Mouse (Mus musculus): ENCODE measurements at regions not wholly inside any gene's neighbourhood (a gene's known extent, or its start where the extent isn't known, plus 50 kb on each side); places are given as distances from the start of the nearest gene placed in this dataset.

- Histone ChIP-seq H3K27me3 (ENCODE audit: control insufficient read depth, insufficient read depth, low read length) (no peaks in the 10 kb centered on the region), H3K4me3 (ENCODE audit: low read depth, low read length) (no peak overlapping the region), H3K36me3 (ENCODE audit: control insufficient read depth, insufficient read depth, low read length) (no peaks in the 10 kb centered on the region), H3K4me2 (ENCODE audit: low read depth, low read length) (no peak overlapping the region), H3K9ac (replicated peaks; ENCODE audit: low read depth, low read length) (no peak overlapping the region), H3K9me3 (ENCODE audit: control insufficient read depth, low read length) (no peaks in the 10 kb centered on the region), H3K4me1 (ENCODE audit: control insufficient read depth, insufficient read depth, low read length) (no peaks in the 10 kb centered on the region), H3K27ac (ENCODE audit: low read depth, low read length) (no peak overlapping the region)
- WGBS, result 74% methylated on average over 2 of the region's 2 CpGs
- no peak for ATAC-seq (ENCODE audit: low read depth)
Measured at GRCm38 (mm10) chr17:4461541-4461940, 532.6 kb upstream of the Arid1b start.

- Histone ChIP-seq H3K4me2 (ENCODE audit: low read depth, low read length) (no peak overlapping the region), H3K36me3 (ENCODE audit: control insufficient read depth, insufficient read depth, low read length) (no peaks in the 10 kb centered on the region), H3K4me3 (ENCODE audit: low read depth, low read length) (no peak overlapping the region), H3K27ac (ENCODE audit: low read depth, low read length) (no peak overlapping the region), H3K9ac (replicated peaks; ENCODE audit: low read depth, low read length) (no peak overlapping the region), H3K4me1 (ENCODE audit: control insufficient read depth, insufficient read depth, low read length) (no peaks in the 10 kb centered on the region), H3K9me3 (ENCODE audit: control insufficient read depth, low read length) (no peaks in the 10 kb centered on the region), H3K27me3 (ENCODE audit: control insufficient read depth, insufficient read depth, low read length) (no peaks in the 10 kb centered on the region)
- ATAC-seq (ENCODE audit: low read depth), result no peak
- 74% methylated on average over 2 of the region's 2 CpGs for WGBS
Measured at GRCm38 (mm10) chr17:4464286-4464880, 529.7 kb upstream of the Arid1b start.

GRCm38 (mm10) chr17:4465741-4466140 lies 528.4 kb upstream of the Arid1b start:
- WGBS, result 90% methylated on average over 6 of the region's 6 CpGs
- no peak for ATAC-seq (ENCODE audit: low read depth)
- Histone ChIP-seq H3K27me3 (ENCODE audit: control insufficient read depth, insufficient read depth, low read length) (no peaks in the 10 kb centered on the region), H3K9me3 (ENCODE audit: control insufficient read depth, low read length) (no peaks in the 10 kb centered on the region), H3K27ac (ENCODE audit: low read depth, low read length) (no peak overlapping the region), H3K9ac (replicated peaks; ENCODE audit: low read depth, low read length) (no peak overlapping the region), H3K4me3 (ENCODE audit: low read depth, low read length) (no peak overlapping the region), H3K4me1 (ENCODE audit: control insufficient read depth, insufficient read depth, low read length) (no peaks in the 10 kb centered on the region), H3K4me2 (ENCODE audit: low read depth, low read length) (no peak overlapping the region), H3K36me3 (ENCODE audit: control insufficient read depth, insufficient read depth, low read length) (no peaks in the 10 kb centered on the region)

GRCm38 (mm10) chr17:4472412-4472811 lies 521.7 kb upstream of the Arid1b start:
- Histone ChIP-seq H3K9me3 (ENCODE audit: control insufficient read depth, low read length) (no peaks in the 10 kb centered on the region), H3K4me3 (ENCODE audit: low read depth, low read length) (no peak overlapping the region), H3K36me3 (ENCODE audit: control insufficient read depth, insufficient read depth, low read length) (no peaks in the 10 kb centered on the region), H3K4me1 (ENCODE audit: control insufficient read depth, insufficient read depth, low read length) (no peaks in the 10 kb centered on the region), H3K27me3 (ENCODE audit: control insufficient read depth, insufficient read depth, low read length) (no peaks in the 10 kb centered on the region), H3K9ac (replicated peaks; ENCODE audit: low read depth, low read length) (no peak overlapping the region), H3K27ac (ENCODE audit: low read depth, low read length) (no peak overlapping the region; the same call in 1 of the 2 replicates), H3K4me2 (ENCODE audit: low read depth, low read length) (no peak overlapping the region)
- no peak for ATAC-seq (ENCODE audit: low read depth)
- 50% methylated on average over 5 of the region's 5 CpGs for WGBS

GRCm38 (mm10) chr17:4474350-4474749 lies 519.8 kb upstream of the Arid1b start:
- Histone ChIP-seq H3K9me3 (ENCODE audit: control insufficient read depth, low read length) (no peaks in the 10 kb centered on the region), H3K27ac (ENCODE audit: low read depth, low read length) (peak overlapping the region; percentile 44; the same call in 1 of the 2 replicates), H3K4me2 (ENCODE audit: low read depth, low read length) (no peak overlapping the region), H3K27me3 (ENCODE audit: control insufficient read depth, insufficient read depth, low read length) (no peaks in the 10 kb centered on the region), H3K4me1 (ENCODE audit: control insufficient read depth, insufficient read depth, low read length) (no peaks in the 10 kb centered on the region), H3K36me3 (ENCODE audit: control insufficient read depth, insufficient read depth, low read length) (no peaks in the 10 kb centered on the region), H3K9ac (replicated peaks; ENCODE audit: low read depth, low read length) (no peak overlapping the region), H3K4me3 (ENCODE audit: low read depth, low read length) (no peak overlapping the region)
- 73% methylated on average over 5 of the region's 5 CpGs for WGBS
- no peak for ATAC-seq (ENCODE audit: low read depth)

- H3K9ac ChIP-seq (replicated peaks; ENCODE audit: low read depth, low read length), result no peak overlapping the region
- WGBS, result 91% methylated on average over 3 of the region's 3 CpGs
- H3K36me3 ChIP-seq (ENCODE audit: control insufficient read depth, insufficient read depth, low read length), result no peaks in the 10 kb centered on the region
- no peak overlapping the region for H3K4me3 ChIP-seq (ENCODE audit: low read depth, low read length)
- H3K4me1 ChIP-seq (ENCODE audit: control insufficient read depth, insufficient read depth, low read length), result no peaks in the 10 kb centered on the region
- H3K27me3 ChIP-seq (ENCODE audit: control insufficient read depth, insufficient read depth, low read length), result no peaks in the 10 kb centered on the region
- ATAC-seq (ENCODE audit: low read depth), result no peak
- no peak overlapping the region for H3K27ac ChIP-seq (ENCODE audit: low read depth, low read length)
- H3K4me2 ChIP-seq (ENCODE audit: low read depth, low read length), result no peak overlapping the region
- H3K9me3 ChIP-seq (ENCODE audit: control insufficient read depth, low read length), result no peaks in the 10 kb centered on the region
Measured at GRCm38 (mm10) chr17:4475665-4476064, 518.5 kb upstream of the Arid1b start.

- H3K27me3 ChIP-seq (ENCODE audit: control insufficient read depth, insufficient read depth, low read length), result no peaks in the 10 kb centered on the region
- 0 out of 2 replicates have a peak, but pooled peaks cover 3% of the 10 kb centered on the region for H3K4me1 ChIP-seq (ENCODE audit: control insufficient read depth, insufficient read depth, low read length)
- H3K4me3 ChIP-seq (ENCODE audit: low read depth, low read length), result no peak overlapping the region
- no peak overlapping the region for H3K4me2 ChIP-seq (ENCODE audit: low read depth, low read length)
- no peaks in the 10 kb centered on the region for H3K36me3 ChIP-seq (ENCODE audit: control insufficient read depth, insufficient read depth, low read length)
- ATAC-seq (ENCODE audit: low read depth), result no peak
- H3K9ac ChIP-seq (replicated peaks; ENCODE audit: low read depth, low read length), result no peak overlapping the region
- no peaks in the 10 kb centered on the region for H3K9me3 ChIP-seq (ENCODE audit: control insufficient read depth, low read length)
- no peak overlapping the region for H3K27ac ChIP-seq (ENCODE audit: low read depth, low read length)
- whole genome bisulfite sequencing, result 93% methylated on average over 2 of the region's 2 CpGs
Measured at GRCm38 (mm10) chr17:4494392-4494791, 499.7 kb upstream of the Arid1b start.

GRCm38 (mm10) chr17:4500504-4500903 lies 493.6 kb upstream of the Arid1b start:
- no peak overlapping the region for H3K4me2 ChIP-seq (ENCODE audit: low read depth, low read length)
- H3K4me1 ChIP-seq (ENCODE audit: control insufficient read depth, insufficient read depth, low read length), result 0 out of 2 replicates have a peak, but pooled peaks cover 3% of the 10 kb centered on the region
- ATAC-seq (ENCODE audit: low read depth), result no peak
- H3K4me3 ChIP-seq (ENCODE audit: low read depth, low read length), result no peak overlapping the region
- no peaks in the 10 kb centered on the region for H3K36me3 ChIP-seq (ENCODE audit: control insufficient read depth, insufficient read depth, low read length)
- H3K9me3 ChIP-seq (ENCODE audit: control insufficient read depth, low read length), result no peaks in the 10 kb centered on the region
- H3K27ac ChIP-seq (ENCODE audit: low read depth, low read length), result no peak overlapping the region
- H3K27me3 ChIP-seq (ENCODE audit: control insufficient read depth, insufficient read depth, low read length), result no peaks in the 10 kb centered on the region
- 65% methylated on average over 5 of the region's 5 CpGs for WGBS
- no peak overlapping the region for H3K9ac ChIP-seq (replicated peaks; ENCODE audit: low read depth, low read length)

GRCm38 (mm10) chr17:4501029-4501428 lies 493.1 kb upstream of the Arid1b start:
- no peak for ATAC-seq (ENCODE audit: low read depth)
- Histone ChIP-seq H3K4me1 (ENCODE audit: control insufficient read depth, insufficient read depth, low read length) (0 out of 2 replicates have a peak, but pooled peaks cover 3% of the 10 kb centered on the region), H3K9me3 (ENCODE audit: control insufficient read depth, low read length) (no peaks in the 10 kb centered on the region), H3K27me3 (ENCODE audit: control insufficient read depth, insufficient read depth, low read length) (no peaks in the 10 kb centered on the region), H3K4me2 (ENCODE audit: low read depth, low read length) (no peak overlapping the region), H3K36me3 (ENCODE audit: control insufficient read depth, insufficient read depth, low read length) (no peaks in the 10 kb centered on the region), H3K4me3 (ENCODE audit: low read depth, low read length) (no peak overlapping the region), H3K27ac (ENCODE audit: low read depth, low read length) (no peak overlapping the region), H3K9ac (replicated peaks; ENCODE audit: low read depth, low read length) (no peak overlapping the region)
- WGBS, result 69% methylated on average over 1 of the region's 1 CpGs

Measured in neural tube, embryonic 14.5 days (tissue).